Mouse (Mus musculus): ENCODE measurements around the gene Adamts20. TPM values are rescaled to one million over a fixed set of nuclear protein-coding genes. Genes with fewer than 3 reads are reported as not detected.

The Adamts20 gene
- polyA plus RNA-seq, 1 experiment: not detected

DNA sequence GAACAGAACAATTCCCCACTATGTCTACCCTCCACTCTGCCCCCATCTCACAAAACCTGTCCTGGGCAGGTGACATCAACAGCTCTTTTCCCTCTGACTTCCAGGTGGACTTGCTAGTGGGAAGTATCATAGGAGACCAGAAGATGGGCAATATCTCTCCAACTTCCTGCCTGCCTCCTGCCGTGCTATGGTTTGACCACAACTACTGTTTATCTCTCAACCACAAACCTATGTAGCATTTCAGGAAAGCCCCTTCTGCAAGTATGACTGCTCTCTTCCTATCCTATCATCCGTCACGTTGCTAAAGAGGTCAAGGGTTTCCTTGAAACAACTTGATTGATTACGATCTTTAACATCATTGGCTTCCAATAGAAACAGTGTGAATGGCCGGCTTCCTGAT is 12.4 kb downstream of the Adamts20 start:
- H3K36me3 ChIP-seq (ENCODE audit: control insufficient read depth, insufficient read depth): no peaks in the 10 kb centered on the region
- no peaks in the 10 kb centered on the region for H3K79me2 ChIP-seq (ENCODE audit: control insufficient read depth, insufficient read depth)
- TF ChIP-seq E2F4 (IDR thresholded peaks at IDR 0.05; ENCODE audit: insufficient read depth) (no peak), REST (IDR thresholded peaks at IDR 0.05; ENCODE audit: insufficient read depth, insufficient read length) (no peak), MAX (IDR thresholded peaks at IDR 0.05; ENCODE audit: low read depth) (no peak), CEBPB (IDR thresholded peaks at IDR 0.05; ENCODE audit: insufficient read depth, poor library complexity, severe bottlenecking) (no peak), TCF3 (IDR thresholded peaks at IDR 0.05; ENCODE audit: insufficient read length, low read depth) (no peak), USF1 (IDR thresholded peaks at IDR 0.05; ENCODE audit: low read depth) (no peak), POLR2AphosphoS2 (IDR thresholded peaks at IDR 0.05; ENCODE audit: insufficient read length, low read depth) (no peak), POLR2A (IDR thresholded peaks at IDR 0.05; ENCODE audit: insufficient read length, low read depth) (no peak), MYOG (IDR thresholded peaks at IDR 0.05; ENCODE audit: control insufficient read depth in 1 of 3, insufficient read depth in 1 of 3, insufficient read length in 2 of 3, low read depth in 2 of 3) (no peak), MYOD1 (IDR thresholded peaks at IDR 0.05; ENCODE audit: control insufficient read depth in 1 of 3, insufficient read length in 2 of 3, low read depth in 2 of 3) (no peak), TCF12 (IDR thresholded peaks at IDR 0.05; ENCODE audit: insufficient read depth, poor library complexity, severe bottlenecking) (no peak), SRF (IDR thresholded peaks at IDR 0.05; ENCODE audit: control insufficient read depth, insufficient read length, low read depth) (no peak)

DNA sequence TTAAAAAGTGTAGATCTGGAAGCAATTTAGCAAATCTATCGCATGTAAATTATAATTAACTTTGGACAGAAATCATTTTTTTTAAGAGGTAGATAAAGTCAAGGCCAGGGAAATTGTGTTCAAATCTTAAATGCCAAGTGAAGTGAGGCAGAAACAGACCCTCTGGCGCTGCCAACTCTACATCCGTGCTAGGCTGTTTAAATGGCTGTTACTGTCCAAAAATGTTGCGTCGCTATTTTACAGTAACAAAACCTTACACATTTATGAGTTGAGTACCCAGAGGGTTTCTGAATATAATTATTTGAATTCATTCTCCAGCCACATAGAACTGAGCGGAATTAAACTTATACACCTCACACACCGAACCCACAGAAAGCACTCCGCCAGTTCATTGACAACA is 13.6 kb downstream of the Adamts20 start:
- H3K4me2 ChIP-seq (ENCODE audit: low read depth): no peak overlapping the region
- H3ac ChIP-seq (ENCODE audit: control insufficient read depth, insufficient read length): no peak overlapping the region
- no peaks in the 10 kb centered on the region for H3K36me3 ChIP-seq (ENCODE audit: control insufficient read depth, insufficient read depth)
- H3K27me3 ChIP-seq (ENCODE audit: control insufficient read depth, insufficient read depth, insufficient read length): no peaks in the 10 kb centered on the region
- TF ChIP-seq POLR2A (IDR thresholded peaks at IDR 0.05; ENCODE audit: insufficient read length, low read depth): no peak
- no peak overlapping the region for H3K4me3 ChIP-seq
- no peaks in the 10 kb centered on the region for H3K79me2 ChIP-seq (ENCODE audit: control insufficient read depth, insufficient read depth)

More for the DNA sequence above, 12.4 kb downstream of the Adamts20 start:
- Histone ChIP-seq H3K27me3 (ENCODE audit: control insufficient read depth, insufficient read depth, insufficient read length) (peaks cover 2% of the 10 kb centered on the region), H3ac (ENCODE audit: control insufficient read depth, insufficient read length) (no peak overlapping the region), H3K4me2 (ENCODE audit: low read depth) (no peak overlapping the region), H3K4me3 (no peak overlapping the region)

DNA sequence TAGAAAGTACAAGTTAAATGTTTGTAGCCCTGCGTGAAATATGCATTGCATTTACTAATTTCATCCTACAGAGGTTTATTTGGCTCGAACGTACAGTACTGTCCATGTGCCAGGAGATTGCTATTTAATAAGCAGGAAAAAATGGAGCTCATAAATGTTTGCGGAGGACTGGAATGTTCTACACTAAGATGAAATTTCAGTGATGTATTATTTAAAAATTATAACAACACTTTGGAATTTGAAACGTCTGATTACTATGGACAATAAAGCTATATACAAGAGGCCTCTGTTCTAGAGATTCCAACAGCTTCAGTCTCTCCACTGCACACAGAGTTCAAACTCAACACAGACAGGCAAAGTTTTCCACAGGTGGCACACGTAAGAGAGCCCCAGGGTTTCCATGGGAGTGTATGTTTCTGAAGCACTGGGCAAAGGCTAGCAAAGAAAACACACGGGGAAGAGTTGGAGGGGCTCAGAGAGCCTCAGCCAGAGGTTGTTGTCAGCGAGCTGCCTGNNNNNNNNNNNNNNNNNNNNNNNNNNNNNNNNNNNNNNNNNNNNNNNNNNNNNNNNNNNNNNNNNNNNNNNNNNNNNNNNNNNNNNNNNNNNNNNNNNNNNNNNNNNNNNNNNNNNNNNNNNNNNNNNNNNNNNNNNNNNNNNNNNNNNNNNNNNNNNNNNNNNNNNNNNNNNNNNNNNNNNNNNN is 20.6 kb downstream of the Adamts20 start:
- peak overlapping the region; percentile 20 for H3K4me2 ChIP-seq (ENCODE audit: low read depth)
- no peak overlapping the region for H3ac ChIP-seq (ENCODE audit: control insufficient read depth, insufficient read length)
- H3K4me3 ChIP-seq: no peak overlapping the region
- no peaks in the 10 kb centered on the region for H3K27me3 ChIP-seq (ENCODE audit: control insufficient read depth, insufficient read depth, insufficient read length)
- H3K79me2 ChIP-seq (ENCODE audit: control insufficient read depth, insufficient read depth): no peaks in the 10 kb centered on the region
- no peaks in the 10 kb centered on the region for H3K36me3 ChIP-seq (ENCODE audit: control insufficient read depth, insufficient read depth)
- TF ChIP-seq MAX (IDR thresholded peaks at IDR 0.05; ENCODE audit: low read depth): no peak
- TF ChIP-seq MYOD1 (IDR thresholded peaks at IDR 0.05; ENCODE audit: control insufficient read depth in 1 of 3, insufficient read length in 2 of 3, low read depth in 2 of 3): peak in 1 of 3 experiments; percentile 19
- TF ChIP-seq E2F4 (IDR thresholded peaks at IDR 0.05; ENCODE audit: insufficient read depth): no peak
- TF ChIP-seq MYOG (IDR thresholded peaks at IDR 0.05; ENCODE audit: control insufficient read depth in 1 of 3, insufficient read depth in 1 of 3, insufficient read length in 2 of 3, low read depth in 2 of 3): peak in 1 of 3 experiments; percentile 11
- TF ChIP-seq TCF12 (IDR thresholded peaks at IDR 0.05; ENCODE audit: insufficient read depth, poor library complexity, severe bottlenecking): no peak

DNA sequence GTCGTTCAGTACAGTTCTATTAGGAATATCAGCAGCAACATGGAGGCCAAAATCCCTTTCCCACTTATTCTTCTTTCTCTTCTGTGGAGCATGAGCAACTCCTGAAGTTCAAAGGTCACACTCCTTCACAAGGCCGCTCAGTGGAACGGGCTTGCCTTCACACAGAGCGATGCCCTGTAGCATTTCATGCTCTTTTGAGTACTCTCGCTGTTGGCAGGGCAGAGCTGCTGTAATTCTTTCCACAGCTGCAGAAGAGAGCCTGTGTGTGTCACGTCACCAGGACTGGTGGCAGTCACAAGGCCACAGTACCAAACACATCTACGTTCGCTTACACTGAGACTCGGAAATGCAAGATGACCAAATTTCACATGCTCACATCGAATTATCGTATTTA is 21.2 kb downstream of the Adamts20 start:
- no peak overlapping the region for H3K4me3 ChIP-seq
- no peak overlapping the region for H3ac ChIP-seq (ENCODE audit: control insufficient read depth, insufficient read length)
- H3K36me3 ChIP-seq (ENCODE audit: control insufficient read depth, insufficient read depth): no peaks in the 10 kb centered on the region
- peak overlapping the region; percentile 24 for H3K4me2 ChIP-seq (ENCODE audit: low read depth)
- no peaks in the 10 kb centered on the region for H3K27me3 ChIP-seq (ENCODE audit: control insufficient read depth, insufficient read depth, insufficient read length)
- no peaks in the 10 kb centered on the region for H3K79me2 ChIP-seq (ENCODE audit: control insufficient read depth, insufficient read depth)
- no peak for TF ChIP-seq MYOG (IDR thresholded peaks at IDR 0.05; ENCODE audit: control insufficient read depth in 1 of 3, insufficient read depth in 1 of 3, insufficient read length in 2 of 3, low read depth in 2 of 3)
- TF ChIP-seq POLR2AphosphoS2 (IDR thresholded peaks at IDR 0.05; ENCODE audit: insufficient read length, low read depth): no peak
- TF ChIP-seq USF1 (IDR thresholded peaks at IDR 0.05; ENCODE audit: low read depth): no peak
- TF ChIP-seq MAX (IDR thresholded peaks at IDR 0.05; ENCODE audit: low read depth): no peak
- TF ChIP-seq POLR2A (IDR thresholded peaks at IDR 0.05; ENCODE audit: insufficient read length, low read depth): no peak
- TF ChIP-seq TCF3 (IDR thresholded peaks at IDR 0.05; ENCODE audit: insufficient read length, low read depth): no peak
- no peak for TF ChIP-seq CEBPB (IDR thresholded peaks at IDR 0.05; ENCODE audit: insufficient read depth, poor library complexity, severe bottlenecking)
- no peak for TF ChIP-seq SRF (IDR thresholded peaks at IDR 0.05; ENCODE audit: control insufficient read depth, insufficient read length, low read depth)
- TF ChIP-seq MYOD1 (IDR thresholded peaks at IDR 0.05; ENCODE audit: control insufficient read depth in 1 of 3, insufficient read length in 2 of 3, low read depth in 2 of 3): no peak
- no peak for TF ChIP-seq TCF12 (IDR thresholded peaks at IDR 0.05; ENCODE audit: insufficient read depth, poor library complexity, severe bottlenecking)
- no peak for TF ChIP-seq REST (IDR thresholded peaks at IDR 0.05; ENCODE audit: insufficient read depth, insufficient read length)

- no peaks in the 10 kb centered on the region for H3K36me3 ChIP-seq (ENCODE audit: control insufficient read depth, insufficient read depth)
- no peaks in the 10 kb centered on the region for H3K27me3 ChIP-seq (ENCODE audit: control insufficient read depth, insufficient read depth, insufficient read length)
- no peak overlapping the region for H3ac ChIP-seq (ENCODE audit: control insufficient read depth, insufficient read length)
- H3K4me2 ChIP-seq (ENCODE audit: low read depth): no peak overlapping the region
- H3K79me2 ChIP-seq (ENCODE audit: control insufficient read depth, insufficient read depth): no peaks in the 10 kb centered on the region
- no peak overlapping the region for H3K4me3 ChIP-seq
- TF ChIP-seq REST (IDR thresholded peaks at IDR 0.05; ENCODE audit: insufficient read depth, insufficient read length): no peak
- TF ChIP-seq MYOG (IDR thresholded peaks at IDR 0.05; ENCODE audit: control insufficient read depth in 1 of 3, insufficient read depth in 1 of 3, insufficient read length in 2 of 3, low read depth in 2 of 3): no peak
- no peak for TF ChIP-seq TCF12 (IDR thresholded peaks at IDR 0.05; ENCODE audit: insufficient read depth, poor library complexity, severe bottlenecking)
- no peak for TF ChIP-seq USF1 (IDR thresholded peaks at IDR 0.05; ENCODE audit: low read depth)
- TF ChIP-seq E2F4 (IDR thresholded peaks at IDR 0.05; ENCODE audit: insufficient read depth): no peak
Measured at GRCm38 (mm10) chr15:94443025-94443424, 22.2 kb downstream of the Adamts20 start.
